Mouse (Mus musculus): ENCODE results near the gene Tmem177. TPM values are rescaled to one million over a fixed set of nuclear protein-coding genes. Genes with fewer than 3 reads are reported as not detected.

Tmem177 gene
- polyA plus RNA-seq, 1 experiment: 8.4 TPM

DNA sequence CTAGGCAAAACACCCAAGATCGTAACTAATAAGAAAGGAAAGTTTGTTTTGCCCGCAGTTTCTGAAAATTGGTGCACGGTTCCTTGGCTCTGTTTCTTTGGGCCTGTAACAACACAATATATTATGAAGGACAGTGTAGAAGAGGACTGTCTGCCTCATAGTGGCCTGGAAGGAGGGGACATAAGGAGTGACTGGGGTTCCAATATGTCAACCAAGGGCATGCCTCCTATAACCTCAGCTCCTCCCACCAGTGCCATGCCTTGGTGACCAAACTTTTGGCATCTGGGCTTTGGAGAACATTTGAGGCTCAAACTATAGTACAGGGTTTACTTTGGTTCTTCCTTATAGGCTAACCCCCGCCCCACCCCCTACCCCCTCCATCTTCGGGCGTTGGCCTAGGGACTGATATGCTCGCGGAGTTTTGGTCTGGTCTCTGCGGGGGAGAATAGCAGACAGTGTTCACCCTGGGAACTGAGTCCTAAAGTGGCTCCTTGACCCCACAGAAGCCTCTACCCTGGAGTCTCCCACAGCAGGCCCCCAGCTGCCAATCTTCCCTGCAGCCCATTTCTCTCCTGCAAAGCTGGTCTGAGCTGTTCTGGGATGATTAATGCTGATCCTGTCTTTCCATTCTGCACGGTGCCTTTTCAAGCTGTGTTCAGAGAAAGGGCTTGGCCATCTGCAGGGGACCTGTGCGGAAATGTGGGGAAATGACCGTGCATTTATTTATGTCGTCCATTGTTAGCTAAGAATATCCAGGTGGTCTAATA is 44.4 kb downstream of the Tmem177 start:
- Histone ChIP-seq H3K4me3 (no peak overlapping the region), H3ac (ENCODE audit: control insufficient read depth, insufficient read length) (no peak overlapping the region), H3K4me2 (ENCODE audit: low read depth) (no peak overlapping the region), H3K79me2 (ENCODE audit: control insufficient read depth, insufficient read depth) (no peaks in the 10 kb centered on the region), H3K36me3 (ENCODE audit: control insufficient read depth, insufficient read depth) (no peaks in the 10 kb centered on the region), H3K27me3 (ENCODE audit: control insufficient read depth, insufficient read depth, insufficient read length) (no peaks in the 10 kb centered on the region)
- TF ChIP-seq CEBPB (IDR thresholded peaks at IDR 0.05; ENCODE audit: insufficient read depth, poor library complexity, severe bottlenecking) (no peak), MYOD1 (IDR thresholded peaks at IDR 0.05; ENCODE audit: control insufficient read depth in 1 of 3, insufficient read length in 2 of 3, low read depth in 2 of 3) (no peak), POLR2A (IDR thresholded peaks at IDR 0.05; ENCODE audit: insufficient read length, low read depth) (no peak), TCF3 (IDR thresholded peaks at IDR 0.05; ENCODE audit: insufficient read length, low read depth) (no peak), SRF (IDR thresholded peaks at IDR 0.05; ENCODE audit: control insufficient read depth, insufficient read length, low read depth) (no peak), MAX (IDR thresholded peaks at IDR 0.05; ENCODE audit: low read depth) (no peak), REST (IDR thresholded peaks at IDR 0.05; ENCODE audit: insufficient read depth, insufficient read length) (no peak), USF1 (IDR thresholded peaks at IDR 0.05; ENCODE audit: low read depth) (no peak), POLR2AphosphoS2 (IDR thresholded peaks at IDR 0.05; ENCODE audit: insufficient read length, low read depth) (no peak), E2F4 (IDR thresholded peaks at IDR 0.05; ENCODE audit: insufficient read depth) (no peak), MYOG (IDR thresholded peaks at IDR 0.05; ENCODE audit: control insufficient read depth in 1 of 3, insufficient read depth in 1 of 3, insufficient read length in 2 of 3, low read depth in 2 of 3) (no peak), TCF12 (IDR thresholded peaks at IDR 0.05; ENCODE audit: insufficient read depth, poor library complexity, severe bottlenecking) (no peak)

DNA sequence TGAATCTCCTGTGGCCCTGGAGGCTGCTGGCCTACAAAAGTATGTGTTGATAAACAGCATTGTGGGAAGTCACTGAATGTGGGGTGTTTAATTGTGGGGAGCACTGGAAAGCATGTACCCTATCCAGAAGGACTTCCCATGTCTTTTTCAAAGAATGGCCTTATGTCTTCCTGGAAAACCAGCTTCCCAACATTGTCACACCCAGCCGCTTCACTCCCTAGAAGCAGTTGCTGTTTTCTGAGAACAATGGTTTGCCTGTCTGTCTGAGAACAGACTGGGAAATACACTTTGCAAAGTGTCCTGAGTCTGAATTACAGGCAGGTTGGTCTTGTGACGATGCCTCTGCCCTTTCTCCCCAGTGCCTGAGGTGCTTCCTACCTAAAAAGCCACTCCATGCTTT is 45.7 kb downstream of the Tmem177 start:
- TF ChIP-seq CEBPB (IDR thresholded peaks at IDR 0.05; ENCODE audit: insufficient read depth, poor library complexity, severe bottlenecking) (no peak), MYOG (IDR thresholded peaks at IDR 0.05; ENCODE audit: control insufficient read depth in 1 of 3, insufficient read depth in 1 of 3, insufficient read length in 2 of 3, low read depth in 2 of 3) (no peak), TCF12 (IDR thresholded peaks at IDR 0.05; ENCODE audit: insufficient read depth, poor library complexity, severe bottlenecking) (no peak), POLR2A (IDR thresholded peaks at IDR 0.05; ENCODE audit: insufficient read length, low read depth) (no peak), MAX (IDR thresholded peaks at IDR 0.05; ENCODE audit: low read depth) (no peak), SRF (IDR thresholded peaks at IDR 0.05; ENCODE audit: control insufficient read depth, insufficient read length, low read depth) (no peak), E2F4 (IDR thresholded peaks at IDR 0.05; ENCODE audit: insufficient read depth) (no peak), REST (IDR thresholded peaks at IDR 0.05; ENCODE audit: insufficient read depth, insufficient read length) (no peak), MYOD1 (IDR thresholded peaks at IDR 0.05; ENCODE audit: control insufficient read depth in 1 of 3, insufficient read length in 2 of 3, low read depth in 2 of 3) (no peak)

DNA sequence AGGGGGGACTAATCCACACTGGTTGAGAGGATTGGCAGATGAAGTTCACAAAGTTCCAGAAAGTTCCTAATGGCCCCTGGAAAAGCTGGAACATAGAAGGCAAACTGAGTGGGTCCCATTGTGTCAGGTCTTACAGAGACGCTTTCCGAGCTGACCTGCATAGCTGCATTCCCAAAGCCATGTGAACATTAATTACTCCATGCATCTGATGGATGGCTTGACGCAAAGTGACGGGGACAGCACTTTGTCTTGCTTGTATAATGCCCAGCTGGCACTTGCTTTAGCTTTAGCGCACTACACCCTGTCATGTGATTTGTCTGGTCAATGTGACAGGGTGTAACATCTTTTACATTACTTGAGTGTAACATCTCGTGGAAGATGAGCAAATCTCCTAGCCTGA is 47.7 kb downstream of the Tmem177 start:
- Histone ChIP-seq H3K4me2 (ENCODE audit: low read depth) (no peak overlapping the region), H3K27me3 (ENCODE audit: control insufficient read depth, insufficient read depth, insufficient read length) (no peaks in the 10 kb centered on the region), H3K36me3 (ENCODE audit: control insufficient read depth, insufficient read depth) (no peaks in the 10 kb centered on the region), H3K79me2 (ENCODE audit: control insufficient read depth, insufficient read depth) (no peaks in the 10 kb centered on the region), H3K4me3 (no peak overlapping the region), H3ac (ENCODE audit: control insufficient read depth, insufficient read length) (no peak overlapping the region)
- no peak for TF ChIP-seq MYOG (IDR thresholded peaks at IDR 0.05; ENCODE audit: control insufficient read depth in 1 of 3, insufficient read depth in 1 of 3, insufficient read length in 2 of 3, low read depth in 2 of 3)
- no peak for TF ChIP-seq POLR2A (IDR thresholded peaks at IDR 0.05; ENCODE audit: insufficient read length, low read depth)
- TF ChIP-seq CEBPB (IDR thresholded peaks at IDR 0.05; ENCODE audit: insufficient read depth, poor library complexity, severe bottlenecking): no peak
- no peak for TF ChIP-seq POLR2AphosphoS2 (IDR thresholded peaks at IDR 0.05; ENCODE audit: insufficient read length, low read depth)
- no peak for TF ChIP-seq TCF12 (IDR thresholded peaks at IDR 0.05; ENCODE audit: insufficient read depth, poor library complexity, severe bottlenecking)
- no peak for TF ChIP-seq E2F4 (IDR thresholded peaks at IDR 0.05; ENCODE audit: insufficient read depth)
- TF ChIP-seq REST (IDR thresholded peaks at IDR 0.05; ENCODE audit: insufficient read depth, insufficient read length): no peak
- TF ChIP-seq SRF (IDR thresholded peaks at IDR 0.05; ENCODE audit: control insufficient read depth, insufficient read length, low read depth): no peak
- no peak for TF ChIP-seq USF1 (IDR thresholded peaks at IDR 0.05; ENCODE audit: low read depth)
- TF ChIP-seq TCF3 (IDR thresholded peaks at IDR 0.05; ENCODE audit: insufficient read length, low read depth): no peak
- no peak for TF ChIP-seq MYOD1 (IDR thresholded peaks at IDR 0.05; ENCODE audit: control insufficient read depth in 1 of 3, insufficient read length in 2 of 3, low read depth in 2 of 3)
- TF ChIP-seq MAX (IDR thresholded peaks at IDR 0.05; ENCODE audit: low read depth): no peak

More for the DNA sequence above, 45.7 kb downstream of the Tmem177 start:
- H3ac ChIP-seq (ENCODE audit: control insufficient read depth, insufficient read length): no peak overlapping the region
- H3K36me3 ChIP-seq (ENCODE audit: control insufficient read depth, insufficient read depth): no peaks in the 10 kb centered on the region
- no peak overlapping the region for H3K4me3 ChIP-seq
- no peaks in the 10 kb centered on the region for H3K27me3 ChIP-seq (ENCODE audit: control insufficient read depth, insufficient read depth, insufficient read length)
- H3K4me2 ChIP-seq (ENCODE audit: low read depth): no peak overlapping the region
- H3K79me2 ChIP-seq (ENCODE audit: control insufficient read depth, insufficient read depth): no peaks in the 10 kb centered on the region

DNA sequence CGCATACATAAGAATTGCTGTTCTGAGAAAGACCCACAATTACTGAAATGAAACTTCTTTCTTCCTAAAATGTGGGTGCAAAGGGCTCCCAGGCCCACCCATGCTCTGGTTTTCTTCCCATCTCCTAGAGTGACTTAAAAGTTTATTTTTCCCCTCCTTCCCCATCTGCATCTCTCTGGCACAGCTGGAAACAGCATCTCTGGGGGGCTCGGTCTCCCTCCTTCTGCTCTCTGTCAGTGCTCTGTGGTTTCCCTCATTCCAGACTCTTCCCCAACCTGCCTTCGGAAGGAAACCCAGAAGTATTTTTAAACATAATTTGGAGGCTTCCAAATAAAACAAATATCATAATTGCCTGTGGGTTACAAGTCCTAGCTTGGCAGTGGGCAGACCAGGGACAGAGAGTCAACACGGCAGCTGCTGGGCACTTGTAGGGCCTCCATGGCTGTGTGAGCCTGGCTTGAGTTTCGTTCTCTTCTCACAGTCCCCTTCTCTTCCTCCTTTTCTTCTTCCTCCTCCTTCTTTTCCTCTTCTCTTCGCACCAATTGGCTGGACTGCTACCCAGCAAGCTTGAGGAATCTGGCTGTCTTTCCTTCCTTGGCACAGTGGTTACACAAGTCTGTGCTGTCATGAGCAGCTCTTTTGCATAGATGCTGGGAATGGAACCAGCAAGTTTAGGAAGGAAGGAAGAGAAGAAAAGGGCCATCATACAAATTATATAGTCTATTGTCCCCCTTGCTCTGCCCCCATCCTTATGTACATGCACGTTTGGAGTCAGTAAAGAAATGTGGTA is 49.3 kb downstream of the Tmem177 start:
- no peak overlapping the region for H3ac ChIP-seq (ENCODE audit: control insufficient read depth, insufficient read length)
- no peaks in the 10 kb centered on the region for H3K36me3 ChIP-seq (ENCODE audit: control insufficient read depth, insufficient read depth)
- no peaks in the 10 kb centered on the region for H3K79me2 ChIP-seq (ENCODE audit: control insufficient read depth, insufficient read depth)
- no peak overlapping the region for H3K4me2 ChIP-seq (ENCODE audit: low read depth)
- TF ChIP-seq POLR2AphosphoS2 (IDR thresholded peaks at IDR 0.05; ENCODE audit: insufficient read length, low read depth) (no peak), TCF3 (IDR thresholded peaks at IDR 0.05; ENCODE audit: insufficient read length, low read depth) (no peak), MYOG (IDR thresholded peaks at IDR 0.05; ENCODE audit: control insufficient read depth in 1 of 3, insufficient read depth in 1 of 3, insufficient read length in 2 of 3, low read depth in 2 of 3) (no peak), MAX (IDR thresholded peaks at IDR 0.05; ENCODE audit: low read depth) (no peak), MYOD1 (IDR thresholded peaks at IDR 0.05; ENCODE audit: control insufficient read depth in 1 of 3, insufficient read length in 2 of 3, low read depth in 2 of 3) (no peak), TCF12 (IDR thresholded peaks at IDR 0.05; ENCODE audit: insufficient read depth, poor library complexity, severe bottlenecking) (no peak), USF1 (IDR thresholded peaks at IDR 0.05; ENCODE audit: low read depth) (no peak), POLR2A (IDR thresholded peaks at IDR 0.05; ENCODE audit: insufficient read length, low read depth) (no peak), E2F4 (IDR thresholded peaks at IDR 0.05; ENCODE audit: insufficient read depth) (no peak), CEBPB (IDR thresholded peaks at IDR 0.05; ENCODE audit: insufficient read depth, poor library complexity, severe bottlenecking) (no peak), REST (IDR thresholded peaks at IDR 0.05; ENCODE audit: insufficient read depth, insufficient read length) (no peak)
- no peak overlapping the region for H3K4me3 ChIP-seq
- no peaks in the 10 kb centered on the region for H3K27me3 ChIP-seq (ENCODE audit: control insufficient read depth, insufficient read depth, insufficient read length)

Data from myocyte (in vitro differentiated cells).